Mouse (Mus musculus) lung, adult 2 months (tissue): ENCODE data around the gene Arhgap6. TPM values are rescaled to one million over a fixed set of nuclear protein-coding genes. Genes with fewer than 3 reads are reported as not detected.

Experiments
- DNase-seq: peaks from one replicate; pipeline ENCODE4 v3.0.0; 2022
- H3K4me1 ChIP-seq: fragments of 200-500 bp; 2 replicates; pipeline ENCODE4 v1.6.1; 2011; ENCODE audit warnings: low read length; ENCODE audit not compliant: control insufficient read depth, insufficient read depth
- H3K4me3 ChIP-seq: fragments of 200-500 bp; replicated peaks from 2 replicates; pipeline ENCODE3; 2011; ENCODE audit warnings: low read depth, mild to moderate bottlenecking, control low read depth, low read length; ENCODE audit errors: extremely low read depth
- CTCF ChIP-seq: fragments of 200-500 bp; IDR thresholded peaks from 2 replicates; pipeline ENCODE4 v1.5.1; 2011; ENCODE audit warnings: mild to moderate bottlenecking, low read length, control low read depth; ENCODE audit not compliant: insufficient read depth
- POLR2A ChIP-seq: fragments of 200-500 bp; IDR thresholded peaks from 2 replicates; pipeline ENCODE4 v1.6.1; 2011; ENCODE audit warnings: low read depth, mild to moderate bottlenecking, control low read depth, low read length, borderline replicate concordance; ENCODE audit errors: extremely low read depth
- WGBS: fragments of 180-500 bp; shearing (Covaris S2); methylation state at CpG from one replicate; pipeline ENCODE4 v1.1.7; 2018; 5-methylcytosine and 5-hydroxymethylcytosine counted together
- polyA plus RNA-seq: library from polyadenylated mRNA; depleted of rRNA; stranded (reverse); fragments of >200 nt; gene quantifications from 2 replicates; pipeline ENCODE4 v1.2.3, GENCODE M21; 2012

Arhgap6 gene
- polyA plus RNA-seq, 1 experiment, result 8.4 TPM

- no peak for DNase-seq
- H3K4me1 ChIP-seq, result no peaks in the 10 kb centered on the region
- no peak overlapping the region for H3K4me3 ChIP-seq
- TF ChIP-seq POLR2A (no peak), CTCF (no peak)
Measured at GRCm38 (mm10) chrX:168848062-168848461, 53.2 kb downstream of the Arhgap6 start.

GRCm38 (mm10) chrX:168874688-168875087 lies 79.8 kb downstream of the Arhgap6 start:
- DNase-seq, result no peak
- TF ChIP-seq POLR2A (no peak), CTCF (no peak)
- Histone ChIP-seq H3K4me3 (no peak overlapping the region), H3K4me1 (no peaks in the 10 kb centered on the region)
- 14% methylated on average over 1 of the region's 1 CpGs for WGBS

- Histone ChIP-seq H3K4me1 (no peaks in the 10 kb centered on the region), H3K4me3 (no peak overlapping the region)
- no peak for DNase-seq
- WGBS, result 57% methylated on average over 2 of the region's 2 CpGs
- TF ChIP-seq POLR2A (no peak), CTCF (no peak)
Measured at GRCm38 (mm10) chrX:168903557-168903956, 108.7 kb downstream of the Arhgap6 start.

GRCm38 (mm10) chrX:168904086-168904485 lies 109.2 kb downstream of the Arhgap6 start:
- TF ChIP-seq POLR2A (no peak), CTCF (no peak)
- Histone ChIP-seq H3K4me3 (no peak overlapping the region), H3K4me1 (no peaks in the 10 kb centered on the region)
- peak; percentile 2 for DNase-seq
- WGBS, result 71% methylated on average over 3 of the region's 3 CpGs

GRCm38 (mm10) chrX:168907586-168907985 lies 112.7 kb downstream of the Arhgap6 start:
- TF ChIP-seq CTCF, result no peak
- no peak for TF ChIP-seq POLR2A
- DNase-seq, result no peak
- WGBS, result 34% methylated on average over 2 of the region's 2 CpGs
- no peaks in the 10 kb centered on the region for H3K4me1 ChIP-seq
- no peak overlapping the region for H3K4me3 ChIP-seq

GRCm38 (mm10) chrX:168913519-168913918 lies 118.6 kb downstream of the Arhgap6 start:
- no peaks in the 10 kb centered on the region for H3K4me1 ChIP-seq
- no peak for TF ChIP-seq CTCF
- no peak for TF ChIP-seq POLR2A
- no peak overlapping the region for H3K4me3 ChIP-seq
- no peak for DNase-seq

GRCm38 (mm10) chrX:168920942-168921341 lies 126.0 kb downstream of the Arhgap6 start:
- H3K4me1 ChIP-seq, result no peaks in the 10 kb centered on the region
- TF ChIP-seq POLR2A, result no peak
- TF ChIP-seq CTCF, result no peak
- H3K4me3 ChIP-seq, result no peak overlapping the region
- no peak for DNase-seq
- WGBS, result 62% methylated on average over 2 of the region's 2 CpGs

GRCm38 (mm10) chrX:168932420-168932819 lies 137.5 kb downstream of the Arhgap6 start:
- 64% methylated on average over 1 of the region's 1 CpGs for WGBS
- TF ChIP-seq CTCF, result no peak
- TF ChIP-seq POLR2A, result no peak
- DNase-seq, result no peak
- Histone ChIP-seq H3K4me1 (no peaks in the 10 kb centered on the region), H3K4me3 (no peak overlapping the region)

- 10% methylated on average over 3 of the region's 3 CpGs for WGBS
- H3K4me1 ChIP-seq, result no peaks in the 10 kb centered on the region
- DNase-seq, result no peak
- H3K4me3 ChIP-seq, result no peak overlapping the region
- TF ChIP-seq POLR2A (no peak), CTCF (peak; percentile 10; the same call in 1 of the 2 replicates)
Measured at GRCm38 (mm10) chrX:168935447-168935846, 140.5 kb downstream of the Arhgap6 start.

- WGBS, result 41% methylated on average over 4 of the region's 4 CpGs
- no peak overlapping the region for H3K4me3 ChIP-seq
- TF ChIP-seq CTCF (no peak), POLR2A (no peak)
- H3K4me1 ChIP-seq, result no peaks in the 10 kb centered on the region
- peak; percentile 17 for DNase-seq
Measured at GRCm38 (mm10) chrX:168937941-168938340, 143.0 kb downstream of the Arhgap6 start.

- no peak for TF ChIP-seq POLR2A
- no peak for TF ChIP-seq CTCF
- H3K4me3 ChIP-seq, result no peak overlapping the region
- WGBS, result 69% methylated on average over 5 of the region's 5 CpGs
- H3K4me1 ChIP-seq, result no peaks in the 10 kb centered on the region
- DNase-seq, result no peak
Measured at GRCm38 (mm10) chrX:168941684-168942083, 146.8 kb downstream of the Arhgap6 start.

GRCm38 (mm10) chrX:168943217-168943616 lies 148.3 kb downstream of the Arhgap6 start:
- no peak overlapping the region for H3K4me3 ChIP-seq
- WGBS, result 76% methylated on average over 4 of the region's 4 CpGs
- no peak for DNase-seq
- no peak for TF ChIP-seq POLR2A
- TF ChIP-seq CTCF, result no peak
- no peaks in the 10 kb centered on the region for H3K4me1 ChIP-seq
